Mouse (Mus musculus) frontal cortex, adult 2 months (tissue): ENCODE measurements around the gene Samhd1. TPM values are rescaled to one million over a fixed set of nuclear protein-coding genes. Genes with fewer than 3 reads are reported as not detected.
A peak's percentile ranks its signal among the peaks of the same experiment; 100 is the strongest.
"Not testable (repeated sequence)": the region's sequence is repeated elsewhere in the genome, so short reads cannot be mapped to it uniquely, and the experiment has no call there.

Experiments
- DNase-seq, 2 experiments: peaks; one replicate each; pipeline ENCODE4 v3.0.0; 2022; ENCODE audit warnings: low spot score in 1 of 2; ENCODE audit errors: extremely low spot score in 1 of 2
- polyA plus RNA-seq: library from polyadenylated mRNA; depleted of rRNA; stranded (reverse); fragments of >200 nt; gene quantifications from 2 replicates; pipeline ENCODE4 v1.2.3, GENCODE M21; 2012; rRNA removed

The Samhd1 gene
- polyA plus RNA-seq, result 20.8 and 23.0 TPM in 2 replicates

GRCm38 (mm10) chr2:157135014-157135413 is at the start of gene Samhd1:
TSS of gene Samhd1 (minus strand) at chr2:157135265.
- DNase-seq, result peak; percentile 83 to 93

GRCm38 (mm10) chr2:157178167-157178566 is 43.1 kb upstream of the Samhd1 start:
- DNase-seq, result no peak

- DNase-seq, result no peak
These were observed 41.2 kb upstream of the Samhd1 start for GRCm38 (mm10) chr2:157176248-157176647.

- no peak for DNase-seq
These were observed 39.4 kb upstream of the Samhd1 start for GRCm38 (mm10) chr2:157174416-157174815.

GRCm38 (mm10) chr2:157173555-157173954 is 38.5 kb upstream of the Samhd1 start:
- no peak for DNase-seq

- DNase-seq, result no peak
These were observed 37.9 kb upstream of the Samhd1 start for GRCm38 (mm10) chr2:157172984-157173383.

GRCm38 (mm10) chr2:157170626-157171025 is 35.6 kb upstream of the Samhd1 start:
- no peak for DNase-seq

- DNase-seq, result no peak
These were observed 35.1 kb upstream of the Samhd1 start for GRCm38 (mm10) chr2:157170166-157170565.

- DNase-seq, result peak; percentile 14 to 42
These were observed 31.5 kb upstream of the Samhd1 start for GRCm38 (mm10) chr2:157166371-157167080.

GRCm38 (mm10) chr2:157165312-157166224 is 30.5 kb upstream of the Samhd1 start:
- DNase-seq, result not testable (repeated sequence)

- DNase-seq, result no peak
These were observed 29.0 kb upstream of the Samhd1 start for GRCm38 (mm10) chr2:157164101-157164500.

- DNase-seq, result no peak
These were observed 21.0 kb upstream of the Samhd1 start for GRCm38 (mm10) chr2:157156079-157156478.

GRCm38 (mm10) chr2:157153235-157153634 is 18.2 kb upstream of the Samhd1 start:
- DNase-seq, result no peak

- DNase-seq, result no peak
These were observed 13.4 kb upstream of the Samhd1 start for GRCm38 (mm10) chr2:157148417-157148816.

GRCm38 (mm10) chr2:157147397-157148020 is 12.4 kb upstream of the Samhd1 start:
- DNase-seq, result no peak

- DNase-seq, result no peak
These were observed 10.1 kb upstream of the Samhd1 start for GRCm38 (mm10) chr2:157145173-157145572.

GRCm38 (mm10) chr2:157144132-157144531 is 9.1 kb upstream of the Samhd1 start:
- no peak for DNase-seq

GRCm38 (mm10) chr2:157141962-157142361 is 6.9 kb upstream of the Samhd1 start:
- no peak for DNase-seq

- no peak for DNase-seq
These were observed 4.3 kb upstream of the Samhd1 start for GRCm38 (mm10) chr2:157139251-157139802.

GRCm38 (mm10) chr2:157138808-157139207 is 3.7 kb upstream of the Samhd1 start:
- no peak for DNase-seq
